Mouse (Mus musculus) adrenal gland, postnatal 10 days (tissue): ENCODE measurements around the gene Lpgat1. TPM values are rescaled to one million over a fixed set of nuclear protein-coding genes. Genes with fewer than 3 reads are reported as not detected.

Experiments
- DNase-seq: peaks from one replicate; pipeline ENCODE4 v3.0.0; 2021; ENCODE audit warnings: mixed read lengths
- long read RNA-seq, 2 experiments: library from polyadenylated mRNA; stranded (forward); transcript quantifications; one replicate each; pipeline ENCODE4 v2.0.0; 2021
- total RNA-seq, 2 experiments: library from RNA; stranded (reverse); gene quantifications; 2 replicates each; pipeline ENCODE4 v1.2.3; 2021

The Lpgat1 gene
- total RNA-seq, result 10 to 100 TPM; 67.9 to 74.3 TPM
- long read RNA-seq, experiment 1, full-length matches to known transcripts, result 38 of 67 reads
- long read RNA-seq, experiment 1, partial matches to known transcripts, result 7 of 67 reads
- long read RNA-seq, experiment 1, other reads (novel, unspliced or antisense), result 22 of 67 reads
- long read RNA-seq, experiment 2, transcript Lpgat1-202 (8 exons, 2,792 nt), result major isoform, 14 of 21 reads
- long read RNA-seq, experiment 2, partial matches to known transcripts, result 0 of 21 reads
- long read RNA-seq, experiment 2, other reads (novel, unspliced or antisense), result 6 of 21 reads

GRCm38 (mm10) chr1:191717601-191718498 is at the start of gene Lpgat1:
TSS of gene Lpgat1 (plus strand) at chr1:191717834.
- peak; percentile 93 for DNase-seq

DNA sequence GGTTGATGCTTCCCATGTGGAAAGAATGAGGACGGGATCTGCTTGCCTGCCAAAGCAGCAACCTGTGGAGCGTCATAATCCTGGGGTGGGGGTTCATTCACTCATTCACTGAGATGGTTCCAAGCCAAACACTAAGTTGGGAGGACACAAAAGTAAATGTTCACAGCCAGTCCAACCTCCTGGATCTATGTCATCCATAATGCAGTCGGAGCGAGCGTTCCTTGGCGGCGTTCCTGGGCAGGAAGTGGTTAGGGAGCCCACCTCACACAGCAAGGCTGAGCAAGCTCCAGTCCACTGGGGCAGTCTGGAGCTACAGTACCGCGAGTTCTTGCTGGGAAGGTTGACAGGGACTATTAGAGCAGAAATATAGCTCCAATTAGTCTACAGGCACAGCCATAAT is 49.6 kb upstream of the Lpgat1 start:
- DNase-seq, result no peak

GRCm38 (mm10) chr1:191674071-191674470 is 43.6 kb upstream of the Lpgat1 start:
- DNase-seq, result peak; percentile 25

GRCm38 (mm10) chr1:191681633-191682032 is 36.0 kb upstream of the Lpgat1 start:
- DNase-seq, result no peak

DNA sequence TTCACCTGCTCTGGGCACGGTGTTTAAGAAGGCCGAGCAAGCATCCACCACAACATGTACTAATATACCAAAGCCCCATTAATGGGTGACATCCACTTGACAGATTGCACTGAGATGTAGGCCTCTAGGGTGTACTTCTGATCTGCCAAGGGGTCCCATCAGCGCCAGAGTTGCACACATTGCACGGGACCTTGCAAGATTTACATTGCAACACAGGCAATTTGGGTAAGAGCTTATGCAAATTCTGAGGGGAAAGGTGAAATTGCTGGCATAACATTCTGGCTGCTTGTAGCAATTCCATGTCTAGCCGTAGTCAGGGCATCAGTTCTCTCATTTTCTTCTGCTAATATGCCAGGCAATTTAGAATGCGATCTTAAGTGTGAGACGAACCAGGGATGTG is 30.1 kb upstream of the Lpgat1 start:
- DNase-seq, result peak; percentile 54

- peak; percentile 75 for DNase-seq
These were observed 24.4 kb upstream of the Lpgat1 start for GRCm38 (mm10) chr1:191693231-191693630.

- no peak for DNase-seq
These were observed 19.3 kb upstream of the Lpgat1 start for GRCm38 (mm10) chr1:191698253-191698795.

GRCm38 (mm10) chr1:191704535-191704934 is 13.1 kb upstream of the Lpgat1 start:
- DNase-seq, result no peak

DNA sequence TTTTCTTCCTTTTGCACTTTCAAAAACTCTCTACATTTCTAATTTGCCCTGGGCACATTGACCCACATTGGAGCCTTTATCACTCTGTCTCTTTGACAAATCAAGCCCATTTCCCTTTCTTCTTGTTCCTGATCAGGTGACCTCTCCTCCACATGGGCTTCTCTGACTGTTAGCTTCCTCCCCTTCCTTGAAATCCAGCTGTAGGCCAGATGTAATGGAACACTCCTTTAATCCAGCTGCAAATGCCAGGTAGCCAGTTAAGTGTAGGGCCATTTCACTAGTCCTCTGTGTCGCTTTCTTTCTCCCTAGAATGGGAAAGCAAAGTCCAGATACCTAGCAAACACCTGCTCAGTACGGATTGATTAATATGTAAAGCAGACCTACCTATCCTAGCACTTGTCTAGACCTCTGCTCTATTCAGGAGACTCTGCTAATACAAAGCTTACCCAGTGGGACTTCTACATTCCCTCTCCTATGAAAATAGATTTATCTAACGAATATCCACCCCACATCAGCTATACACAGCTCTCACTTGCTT is 11.0 kb upstream of the Lpgat1 start:
- no peak for DNase-seq

DNA sequence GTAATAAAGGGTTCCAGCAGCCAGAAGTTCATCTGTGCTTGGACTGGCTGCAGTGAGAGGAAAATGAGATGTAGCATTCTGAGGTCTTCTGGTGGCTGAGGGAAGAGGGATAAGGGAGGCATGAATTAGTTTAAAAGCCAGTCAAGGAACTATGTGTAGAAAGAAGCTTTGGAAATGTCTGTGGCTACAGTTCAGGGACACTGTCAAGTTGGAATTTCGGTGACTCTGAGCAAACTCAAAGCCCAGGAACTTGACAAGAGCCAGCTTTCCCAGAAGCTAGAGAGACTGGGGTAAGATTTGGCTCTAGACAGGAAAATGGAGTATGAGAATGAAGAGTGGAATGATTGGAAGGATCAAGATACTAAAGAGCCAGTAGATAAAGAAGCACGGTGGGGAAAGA is 7.8 kb upstream of the Lpgat1 start:
- no peak for DNase-seq

- DNase-seq, result no peak
These were observed 5.3 kb upstream of the Lpgat1 start for GRCm38 (mm10) chr1:191712224-191712838.

DNA sequence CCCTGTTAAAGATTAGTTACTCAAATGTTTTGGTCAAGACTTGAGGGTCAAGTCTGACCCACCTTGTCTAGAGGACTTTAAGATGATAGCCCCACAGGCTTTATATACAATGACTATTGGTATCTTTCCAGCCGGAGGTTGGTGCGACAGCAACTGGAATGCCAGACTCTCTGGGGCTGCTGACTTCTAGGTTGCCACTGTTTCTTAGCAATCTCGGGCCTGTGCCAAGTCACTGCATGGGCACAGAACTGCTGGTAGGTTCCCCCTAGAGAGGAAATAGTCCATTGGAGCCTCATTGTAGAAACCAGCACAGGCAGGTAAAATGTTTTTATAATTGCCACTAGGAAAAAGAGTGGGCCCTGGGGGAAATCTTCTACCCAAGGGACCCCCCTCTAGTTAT is 3.8 kb upstream of the Lpgat1 start:
- peak; percentile 30 for DNase-seq

DNA sequence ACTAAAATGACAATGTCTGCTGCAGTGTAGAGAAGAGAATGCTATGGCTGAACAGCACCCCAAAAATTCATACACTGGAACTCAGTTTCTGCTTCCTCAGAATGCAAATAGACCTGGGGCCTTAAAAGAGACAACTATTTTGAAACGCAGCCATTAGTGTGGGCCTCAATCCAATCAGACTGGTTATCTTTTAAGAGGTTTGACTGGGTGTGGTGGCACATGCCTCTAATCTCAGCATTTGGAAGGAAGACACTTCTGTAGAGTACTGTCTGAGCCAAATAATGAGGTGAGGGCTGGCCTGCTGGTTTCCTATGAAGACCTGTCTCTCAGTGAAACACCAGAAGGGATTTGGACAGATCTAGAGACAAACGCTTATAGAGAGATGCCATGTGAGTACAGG is 2.5 kb upstream of the Lpgat1 start:
- no peak for DNase-seq

GRCm38 (mm10) chr1:191717141-191717540 is 493 bp upstream of the Lpgat1 start:
- no peak for DNase-seq

- peak; percentile 72 for DNase-seq
These were observed 1.1 kb downstream of the Lpgat1 start for GRCm38 (mm10) chr1:191718522-191719281.

DNA sequence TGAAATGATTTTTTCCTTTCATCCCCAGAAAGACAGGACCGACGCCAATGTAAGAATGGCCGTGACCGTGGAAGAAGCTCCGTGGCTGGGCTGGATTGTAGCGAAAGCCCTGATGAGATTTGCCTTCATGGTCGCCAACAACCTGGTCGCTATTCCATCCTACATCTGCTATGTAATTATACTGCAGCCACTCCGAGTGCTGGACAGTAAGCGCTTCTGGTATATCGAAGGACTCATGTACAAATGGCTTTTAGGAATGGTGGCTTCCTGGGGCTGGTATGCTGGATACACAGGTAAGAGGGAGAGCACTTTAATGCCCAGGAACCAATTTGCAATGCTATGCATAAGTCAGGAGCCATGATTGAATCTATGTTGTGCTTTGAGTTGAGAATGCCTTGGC is 1.7 kb downstream of the Lpgat1 start:
- peak; percentile 19 for DNase-seq

DNA sequence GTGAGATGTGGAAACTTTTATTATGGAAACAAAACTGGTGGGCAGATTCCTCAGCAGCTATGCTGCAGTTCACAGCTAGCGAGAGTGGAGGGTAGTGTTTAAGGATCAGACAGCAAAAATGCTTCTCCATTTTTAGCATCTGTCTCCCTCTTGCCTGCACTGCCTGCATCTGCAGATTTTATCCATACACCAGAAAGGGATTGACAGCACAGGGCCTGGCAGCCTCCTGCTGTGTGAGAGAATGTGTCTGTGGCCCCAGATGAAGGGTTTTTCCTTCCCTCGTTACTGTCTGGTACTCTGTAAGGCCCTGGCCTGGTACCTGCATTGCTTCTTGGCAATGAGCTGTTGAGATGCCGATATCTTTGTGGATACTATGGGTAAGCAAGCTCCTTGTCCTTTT is 2.8 kb downstream of the Lpgat1 start:
- DNase-seq, result no peak

GRCm38 (mm10) chr1:191722706-191723105 is 5.1 kb downstream of the Lpgat1 start:
- DNase-seq, result no peak

- no peak for DNase-seq
These were observed 6.0 kb downstream of the Lpgat1 start for GRCm38 (mm10) chr1:191723675-191724074.

- no peak for DNase-seq
These were observed 6.9 kb downstream of the Lpgat1 start for GRCm38 (mm10) chr1:191724385-191725061.

GRCm38 (mm10) chr1:191732623-191733022 is 15.0 kb downstream of the Lpgat1 start:
- no peak for DNase-seq
